Mouse (Mus musculus) G1E (cell line): ENCODE data around the gene Dph7. TPM values are rescaled to one million over a fixed set of nuclear protein-coding genes. Genes with fewer than 3 reads are reported as not detected.

Source experiments
- ATAC-seq: 2 replicates; pipeline ENCODE4 v1.8.0; 2016; ENCODE audit warnings: mild to moderate bottlenecking; ENCODE audit not compliant: insufficient number of reproducible peaks, poor library complexity, low FRiP score, severe bottlenecking; ENCODE audit errors: extremely low read depth
- DNase-seq: peaks from one replicate; pipeline ENCODE4 v3.0.0; 2012; ENCODE audit warnings: low spot score
- H3K27me3 ChIP-seq: 2 replicates; pipeline ENCODE4 v1.6.1; 2012; ENCODE audit warnings: mild to moderate bottlenecking, low read length, inconsistent platforms; ENCODE audit not compliant: insufficient read depth
- H3K36me3 ChIP-seq: replicated peaks from 2 replicates; pipeline ENCODE3; 2012; ENCODE audit warnings: mild to moderate bottlenecking, inconsistent platforms
- H3K4me1 ChIP-seq: 2 replicates; pipeline ENCODE4 v1.6.1; 2012; ENCODE audit warnings: low read depth, low read length, inconsistent platforms, mixed read lengths; ENCODE audit not compliant: insufficient read depth
- H3K4me3 ChIP-seq: 2 replicates; pipeline ENCODE4 v1.5.1; 2012; ENCODE audit warnings: low read depth, mild to moderate bottlenecking, inconsistent platforms, low read length, moderate library complexity, mixed read lengths
- H3K9me3 ChIP-seq: replicated peaks from 2 replicates; pipeline ENCODE4 v1.6.1; 2012; ENCODE audit warnings: inconsistent platforms
- CTCF ChIP-seq: IDR thresholded peaks from 2 replicates; pipeline ENCODE4 v1.5.1; 2012; ENCODE audit warnings: low read depth, low read length, inconsistent platforms, mixed read lengths
- GATA1 ChIP-seq: IDR thresholded peaks from 2 replicates; pipeline ENCODE4 v1.6.1; 2012; ENCODE audit warnings: borderline replicate concordance, low read length, inconsistent platforms, mixed read lengths
- GATA2 ChIP-seq: IDR thresholded peaks from 2 replicates; pipeline ENCODE4 v1.6.1; 2012; ENCODE audit warnings: low read depth, low read length, inconsistent platforms, borderline replicate concordance
- POLR2AphosphoS5 ChIP-seq: IDR thresholded peaks from 2 replicates; pipeline ENCODE4 v1.6.1; 2012; ENCODE audit warnings: low read depth, low read length, inconsistent platforms; ENCODE audit not compliant: insufficient replicate concordance
- TAL1 ChIP-seq: conservative IDR thresholded peaks from 2 replicates; pipeline ENCODE4 v1.6.1; 2012; ENCODE audit warnings: low read depth, low read length, inconsistent platforms, mixed read lengths
- polyA plus RNA-seq: library from polyadenylated mRNA; stranded (reverse); fragments of >175 nt; gene quantifications from 2 replicates; pipeline ENCODE4 v1.2.3, GENCODE M21; 2012
- total RNA-seq, 2 experiments: library from RNA; stranded (forward) in 1 of 2; stranded (reverse) in 1 of 2; fragments of 200-1000 nt in 1 of 2; fragments of >200 nt in 1 of 2; fragmentation: Nextera tagmentation in 1 of 2; gene quantifications; 2 replicates each; pipeline ENCODE4 v1.2.3; 2014 to 2017

Dph7 gene
- total and polyA plus RNA-seq, 3 experiments = 19.8 to 25.1 (median 22.0) TPM

GRCm38 (mm10) chr2:25008250-25008649 is 46.0 kb downstream of the Dph7 start:
- no peaks in the 10 kb centered on the region for H3K4me1 ChIP-seq
- TF ChIP-seq TAL1 = no peak
- no peak for TF ChIP-seq GATA1
- TF ChIP-seq CTCF = no peak
- TF ChIP-seq POLR2AphosphoS5 = no peak
- no peak for TF ChIP-seq GATA2
- H3K36me3 ChIP-seq = peaks cover 36% of the 10 kb centered on the region
- H3K27me3 ChIP-seq = no peaks in the 10 kb centered on the region
- ATAC-seq (no peak), DNase-seq (no peak)
- H3K4me3 ChIP-seq = no peak overlapping the region
- no peaks in the 10 kb centered on the region for H3K9me3 ChIP-seq

Other genes with a start within 250 kb of the Dph7 start
- gene Cacna1b, start 199.2 kb upstream of the Dph7 start, total RNA-seq (2014; fragmentation: Nextera tagmentation) = not detected in 2 replicates
- under 0.01 TPM in 2 replicates for gene Cacna1b, start 199.2 kb upstream of the Dph7 start, total RNA-seq (2017)
- gene Cacna1b, start 199.2 kb upstream of the Dph7 start, polyA plus RNA-seq = not detected in 2 replicates
- gene Ehmt1, start 42.8 kb upstream of the Dph7 start, total RNA-seq (2014; fragmentation: Nextera tagmentation) = 59.0 and 94.7 TPM in 2 replicates
- gene Ehmt1, start 42.8 kb upstream of the Dph7 start, total RNA-seq (2017) = 38.4 and 71.5 TPM in 2 replicates
- gene Ehmt1, start 42.8 kb upstream of the Dph7 start, polyA plus RNA-seq = 81.8 and 85.4 TPM in 2 replicates
- 21.8 and 41.1 TPM in 2 replicates for gene Arrdc1, start 27.1 kb upstream of the Dph7 start, total RNA-seq (2014; fragmentation: Nextera tagmentation)
- gene Arrdc1, start 27.1 kb upstream of the Dph7 start, total RNA-seq (2017) = 51.1 and 69.4 TPM in 2 replicates
- 45.7 and 51.6 TPM in 2 replicates for gene Arrdc1, start 27.1 kb upstream of the Dph7 start, polyA plus RNA-seq
- gene Zmynd19, start 12.6 kb upstream of the Dph7 start, total RNA-seq (2014; fragmentation: Nextera tagmentation) = 14.8 and 18.0 TPM in 2 replicates
- gene Zmynd19, start 12.6 kb upstream of the Dph7 start, total RNA-seq (2017) = 23.5 and 37.0 TPM in 2 replicates
- 19.8 and 21.2 TPM in 2 replicates for gene Zmynd19, start 12.6 kb upstream of the Dph7 start, polyA plus RNA-seq
- 41.6 and 51.5 TPM in 2 replicates for gene Mrpl41, start 12.7 kb downstream of the Dph7 start, total RNA-seq (2014; fragmentation: Nextera tagmentation)
- 128 and 162 TPM in 2 replicates for gene Mrpl41, start 12.7 kb downstream of the Dph7 start, total RNA-seq (2017)
- gene Mrpl41, start 12.7 kb downstream of the Dph7 start, polyA plus RNA-seq = 25.0 and 55.2 TPM in 2 replicates
- gene Pnpla7, start 13.6 kb downstream of the Dph7 start, total RNA-seq (2014; fragmentation: Nextera tagmentation) = 33.9 and 34.0 TPM in 2 replicates
- gene Pnpla7, start 13.6 kb downstream of the Dph7 start, total RNA-seq (2017) = 38.6 and 45.5 TPM in 2 replicates
- gene Pnpla7, start 13.6 kb downstream of the Dph7 start, polyA plus RNA-seq = 3.9 and 5.2 TPM in 2 replicates
- 28.5 and 36.4 TPM in 2 replicates for gene Nsmf, start 92.0 kb downstream of the Dph7 start, total RNA-seq (2014; fragmentation: Nextera tagmentation)
- 30.6 and 30.9 TPM in 2 replicates for gene Nsmf, start 92.0 kb downstream of the Dph7 start, total RNA-seq (2017)
- 29.5 and 29.7 TPM in 2 replicates for gene Nsmf, start 92.0 kb downstream of the Dph7 start, polyA plus RNA-seq
- not detected in 2 replicates for gene Entpd8, start 117.9 kb downstream of the Dph7 start, total RNA-seq (2014; fragmentation: Nextera tagmentation)
- gene Entpd8, start 117.9 kb downstream of the Dph7 start, total RNA-seq (2017) = not detected in 2 replicates
- gene Entpd8, start 117.9 kb downstream of the Dph7 start, polyA plus RNA-seq = not detected in 2 replicates
- gene Noxa1, start 132.7 kb downstream of the Dph7 start, total RNA-seq (2014; fragmentation: Nextera tagmentation) = not detected in 2 replicates
- gene Noxa1, start 132.7 kb downstream of the Dph7 start, total RNA-seq (2017) = 0.27 and 0.46 TPM in 2 replicates
- gene Noxa1, start 132.7 kb downstream of the Dph7 start, polyA plus RNA-seq = 0.08 and 0.12 TPM in 2 replicates
- not detected in 2 replicates for gene Nrarp, start 218.4 kb downstream of the Dph7 start, total RNA-seq (2014; fragmentation: Nextera tagmentation)
- 0.16 TPM in 1 of 2 replicates, not detected in the other for gene Nrarp, start 218.4 kb downstream of the Dph7 start, total RNA-seq (2017)
- gene Nrarp, start 218.4 kb downstream of the Dph7 start, polyA plus RNA-seq = not detected in 2 replicates
- gene Tor4a, start 234.5 kb downstream of the Dph7 start, total RNA-seq (2014; fragmentation: Nextera tagmentation) = 13.3 and 17.2 TPM in 2 replicates
- 33.2 and 33.8 TPM in 2 replicates for gene Tor4a, start 234.5 kb downstream of the Dph7 start, total RNA-seq (2017)
- gene Tor4a, start 234.5 kb downstream of the Dph7 start, polyA plus RNA-seq = 10.8 and 12.3 TPM in 2 replicates
- 30.6 and 80.7 TPM in 2 replicates for gene Nelfb, start 249.1 kb downstream of the Dph7 start, total RNA-seq (2014; fragmentation: Nextera tagmentation)
- gene Nelfb, start 249.1 kb downstream of the Dph7 start, total RNA-seq (2017) = 54.6 and 60.9 TPM in 2 replicates
- 26.9 and 27.0 TPM in 2 replicates for gene Nelfb, start 249.1 kb downstream of the Dph7 start, polyA plus RNA-seq